Mouse (Mus musculus) cerebellum, adult 8-10 months (tissue): Measurements from ENCODE around the gene Rasl2-9.
"Not testable (repeated sequence)": the region's sequence is repeated elsewhere in the genome, so short reads cannot be mapped to it uniquely, and the experiment has no call there.

ENCODE experiments used
- DNase-seq: peaks from one replicate; pipeline ENCODE4 v3.0.0; 2022

Gene Rasl2-9

DNA sequence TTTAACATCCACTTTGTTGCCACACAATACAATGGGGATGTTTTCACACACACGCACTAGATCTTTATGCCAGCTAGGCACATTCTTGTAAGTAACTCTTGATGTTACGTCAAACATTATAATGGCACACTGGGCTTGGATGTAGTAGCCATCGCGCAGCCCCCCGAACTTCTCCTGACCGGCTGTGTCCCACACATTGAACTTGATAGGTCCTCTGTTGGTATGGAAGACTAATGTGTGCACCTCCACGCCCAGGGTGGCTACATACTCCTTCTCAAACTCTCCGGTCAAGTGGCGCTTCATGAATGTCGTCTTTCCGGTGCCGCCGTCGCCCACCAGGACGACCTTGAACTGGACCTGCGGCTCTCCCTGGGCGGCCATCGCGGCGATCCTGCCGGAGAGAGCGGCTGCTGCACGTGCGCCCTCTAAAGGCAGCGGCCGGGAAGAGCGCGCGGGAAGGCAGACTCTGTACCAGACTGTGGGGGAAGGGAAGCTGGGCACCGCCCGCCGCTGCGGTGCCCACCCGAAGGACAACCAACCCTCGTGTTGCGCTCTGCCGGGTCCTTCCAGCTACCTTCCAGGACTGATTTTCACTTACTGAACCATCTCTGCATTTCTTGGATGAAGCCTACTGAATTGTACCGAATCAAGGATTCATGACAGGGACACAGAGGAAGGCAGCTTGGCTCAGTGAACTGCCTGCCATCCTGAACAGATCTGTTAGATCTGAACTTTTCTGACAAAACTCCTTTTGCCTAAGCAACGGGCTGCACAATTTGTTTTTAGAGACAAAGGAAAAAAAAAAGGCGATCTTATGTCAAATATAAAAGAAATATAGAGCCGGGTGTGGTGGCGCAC lies at the start of gene Rasl2-9:
Gene Rasl2-9, minus strand, starts transcription at position 402 of the 858 bp plus-strand sequence.
- DNase-seq, result peak; percentile 59

DNA sequence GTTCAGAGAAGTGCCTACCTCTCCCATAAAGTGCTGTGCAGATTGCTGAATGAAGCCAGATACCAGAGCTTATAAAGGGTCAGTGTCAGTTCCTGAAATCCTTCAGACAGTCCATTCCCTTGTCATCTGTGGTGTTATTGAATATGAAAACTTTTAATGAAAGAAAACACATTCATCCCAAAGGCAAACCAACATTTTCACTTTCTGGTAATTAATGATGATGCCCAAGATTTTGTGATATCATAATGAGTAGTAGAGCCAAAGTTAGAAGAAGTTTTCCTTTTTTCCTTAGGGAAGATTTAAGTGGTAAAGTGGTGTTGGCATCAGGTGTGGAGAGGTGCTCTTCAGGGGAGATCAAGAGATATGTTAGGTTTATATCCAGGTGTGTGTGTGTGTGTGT lies 23.8 kb upstream of the Rasl2-9 start, which contains the start of gene Vmn1r55:
Gene Vmn1r55, minus strand, starts transcription at position 101 of the 400 bp plus-strand sequence.
- not testable (repeated sequence) for DNase-seq

DNA sequence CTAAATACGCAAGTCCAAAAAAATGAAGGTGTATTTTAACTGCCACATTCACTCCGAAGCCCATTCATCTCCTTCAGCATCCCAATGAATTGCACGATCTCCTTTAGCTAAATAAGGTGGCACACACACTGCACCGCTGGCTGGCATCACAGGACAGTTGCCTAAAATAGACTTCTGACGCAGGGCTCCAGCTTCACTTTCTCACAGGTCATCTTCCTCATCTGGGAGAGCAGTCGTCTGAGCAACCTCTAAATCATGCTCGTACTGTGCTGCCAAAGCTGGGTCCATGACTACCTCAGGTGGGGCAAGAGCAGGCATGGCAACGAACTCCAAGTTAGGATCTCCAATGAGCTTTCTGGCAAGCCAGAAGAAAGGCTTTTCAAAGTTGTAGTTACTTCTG lies 672 bp downstream of the Rasl2-9 start:
- DNase-seq, result no peak

DNA sequence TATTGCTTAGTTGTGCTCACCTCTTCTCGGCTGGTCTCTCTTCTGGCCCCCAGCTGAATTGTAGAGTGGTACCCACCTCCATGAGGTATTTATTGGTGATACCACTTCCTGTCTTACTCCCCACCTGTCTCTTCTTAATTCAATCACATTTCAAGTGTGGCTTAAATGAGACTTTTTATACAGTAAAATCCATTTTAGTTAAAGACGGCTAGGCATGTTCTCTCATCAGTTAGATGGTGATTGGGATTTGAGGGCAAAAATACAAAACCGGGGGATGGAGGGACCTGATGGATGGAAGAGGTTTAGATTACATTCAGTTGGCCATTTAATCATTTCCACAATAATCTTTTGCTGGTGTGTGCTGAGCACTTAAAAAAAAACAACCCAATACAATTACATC lies 8.9 kb downstream of the Rasl2-9 start, which contains the start of gene Rfpl4:
Gene Rfpl4, minus strand, starts transcription at position 101 of the 400 bp plus-strand sequence.
- no peak for DNase-seq

DNA sequence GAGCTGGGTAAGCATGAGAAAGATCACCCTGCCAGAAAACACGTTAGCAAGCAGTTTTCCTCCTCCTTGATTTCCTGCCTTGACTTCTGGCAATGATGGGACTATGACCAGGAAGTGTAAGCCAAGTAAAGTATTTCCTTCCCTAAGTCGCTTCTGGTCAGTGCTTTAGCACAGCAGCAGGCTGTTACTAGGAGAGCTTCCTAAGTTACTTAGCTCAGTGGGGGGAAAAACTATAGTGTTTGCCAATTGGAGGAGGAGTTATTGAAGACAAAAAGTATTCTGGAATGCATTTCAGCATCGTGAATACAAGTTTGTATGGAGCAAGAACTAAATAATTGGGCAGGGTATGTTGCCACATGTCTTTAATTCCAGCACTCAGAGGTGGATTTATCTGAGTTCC lies 13.0 kb downstream of the Rasl2-9 start:
- no peak for DNase-seq

DNA sequence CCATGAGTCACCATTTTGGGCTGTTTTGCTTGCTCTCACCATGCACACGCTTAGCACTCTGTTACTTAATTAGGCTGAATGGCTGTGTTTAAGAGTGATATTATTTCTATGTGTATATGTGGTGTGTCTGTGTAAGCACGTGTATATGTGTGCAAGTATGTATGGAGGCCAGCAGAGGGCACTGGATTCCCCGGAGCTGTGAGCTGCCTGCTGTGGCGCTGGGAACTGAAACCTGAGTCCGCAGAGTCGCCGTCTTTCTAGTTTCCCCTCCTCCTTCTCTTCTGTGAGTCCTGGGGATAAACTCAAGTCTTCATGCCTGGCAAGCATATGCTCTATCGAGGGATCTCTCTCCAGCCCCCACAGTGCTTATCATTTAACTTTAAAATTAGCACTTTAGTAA lies 16.4 kb downstream of the Rasl2-9 start:
- DNase-seq, result no peak

DNA sequence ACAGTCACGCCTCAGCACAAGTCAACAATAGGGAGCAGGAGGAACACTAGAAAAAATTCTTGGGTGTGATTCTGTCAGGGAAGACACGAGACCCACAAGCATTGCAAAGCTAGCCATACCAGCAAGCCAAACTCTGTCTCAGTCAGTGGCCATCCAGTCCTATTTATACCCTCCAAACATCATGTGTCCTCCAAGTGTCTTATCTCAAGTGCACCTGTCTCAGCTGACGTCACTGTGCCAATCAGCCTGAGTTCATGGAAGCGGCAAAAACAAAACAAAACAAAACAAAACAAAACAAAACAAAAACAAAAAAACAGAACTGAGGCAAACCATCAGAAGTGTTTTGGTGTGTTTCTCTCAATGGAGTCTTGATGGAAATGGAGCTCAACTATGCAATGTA lies 17.5 kb downstream of the Rasl2-9 start:
- DNase-seq, result no peak

DNA sequence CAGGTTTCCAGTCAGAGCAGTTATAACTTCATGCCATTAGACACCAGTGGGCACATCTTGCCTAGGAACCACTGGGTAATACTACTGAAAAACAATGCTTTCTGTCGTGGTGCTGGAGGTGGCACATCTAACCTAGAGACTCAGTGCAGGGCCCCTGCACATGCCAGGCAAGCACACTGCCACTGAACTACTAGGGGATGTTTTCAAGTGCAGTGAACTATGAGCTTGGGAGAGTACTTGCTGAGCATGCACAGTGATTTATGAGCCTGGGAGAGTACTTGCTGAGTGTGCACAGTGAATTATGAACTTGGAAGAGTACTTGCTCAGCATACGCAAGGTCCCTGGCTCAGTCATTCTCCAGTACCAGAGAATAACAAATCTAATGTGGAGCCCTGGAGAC lies 23.2 kb downstream of the Rasl2-9 start:
- DNase-seq, result no peak

DNA sequence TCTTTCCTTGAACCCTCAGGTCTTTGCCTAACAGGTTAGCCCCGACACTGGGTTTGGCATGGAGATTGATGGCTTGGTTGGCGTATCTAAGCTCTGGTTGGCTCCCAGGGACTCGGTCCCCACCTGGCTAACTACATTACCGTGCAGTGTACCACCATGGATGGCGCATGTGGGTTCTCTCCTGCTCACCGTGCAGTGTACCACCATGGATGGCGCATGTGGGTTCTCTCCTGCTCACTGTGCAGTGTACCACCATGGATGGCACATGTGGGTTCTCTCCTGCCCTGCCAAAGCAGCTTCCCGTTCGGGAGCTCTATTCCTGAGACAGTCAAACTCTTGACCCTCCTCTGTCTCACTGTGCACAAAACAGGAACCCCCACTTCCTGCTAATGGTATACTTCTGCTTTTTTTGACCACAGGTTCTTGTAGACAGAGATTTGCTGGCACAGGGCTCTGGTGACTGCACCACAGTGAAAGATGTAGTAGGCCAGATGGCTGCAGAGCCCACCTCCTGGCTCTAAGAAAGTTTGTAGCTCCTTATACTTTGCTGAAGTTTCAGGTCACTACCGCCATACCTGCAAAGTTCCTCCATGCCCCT lies 24.6 kb downstream of the Rasl2-9 start:
- no peak for DNase-seq

DNA sequence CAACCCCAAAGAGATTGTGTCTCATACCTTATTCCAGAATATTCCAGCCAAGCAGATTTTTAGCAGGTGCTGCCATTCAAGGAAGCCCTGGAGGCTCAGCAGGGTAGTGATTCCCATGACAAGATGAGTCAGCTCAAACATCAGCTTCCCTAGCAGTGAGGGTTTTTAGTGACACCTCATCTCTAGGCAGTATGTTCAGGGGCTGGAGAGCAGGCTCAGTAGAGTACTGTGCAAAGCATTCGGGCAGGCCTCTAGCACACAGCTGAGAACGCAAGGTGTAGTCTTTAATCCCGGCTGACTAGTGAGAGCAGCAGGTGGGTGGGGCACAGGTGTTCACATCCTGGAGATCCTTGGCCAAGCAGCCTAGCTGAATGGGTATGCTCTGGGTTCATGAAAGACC lies 26.0 kb downstream of the Rasl2-9 start:
- DNase-seq, result no peak

DNA sequence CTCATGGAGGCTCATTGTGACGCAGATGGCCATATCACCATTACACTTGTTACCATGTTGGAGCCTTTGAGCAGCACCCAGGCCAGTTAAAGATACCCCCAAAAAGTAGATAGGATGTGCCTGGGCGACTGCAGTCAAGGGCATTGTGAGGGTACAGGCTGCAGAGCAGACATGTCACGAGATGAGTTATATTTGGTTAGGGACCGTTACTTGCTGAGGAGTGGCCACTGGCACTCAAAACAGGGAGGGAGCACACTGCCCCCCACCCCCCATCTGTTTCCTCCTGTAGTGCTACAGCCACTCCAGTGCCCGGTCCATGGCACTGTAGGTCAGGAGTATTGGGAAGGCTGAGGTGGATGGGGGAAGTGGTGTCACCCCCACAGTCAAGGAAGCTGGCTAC lies 27.0 kb downstream of the Rasl2-9 start:
- no peak for DNase-seq

DNA sequence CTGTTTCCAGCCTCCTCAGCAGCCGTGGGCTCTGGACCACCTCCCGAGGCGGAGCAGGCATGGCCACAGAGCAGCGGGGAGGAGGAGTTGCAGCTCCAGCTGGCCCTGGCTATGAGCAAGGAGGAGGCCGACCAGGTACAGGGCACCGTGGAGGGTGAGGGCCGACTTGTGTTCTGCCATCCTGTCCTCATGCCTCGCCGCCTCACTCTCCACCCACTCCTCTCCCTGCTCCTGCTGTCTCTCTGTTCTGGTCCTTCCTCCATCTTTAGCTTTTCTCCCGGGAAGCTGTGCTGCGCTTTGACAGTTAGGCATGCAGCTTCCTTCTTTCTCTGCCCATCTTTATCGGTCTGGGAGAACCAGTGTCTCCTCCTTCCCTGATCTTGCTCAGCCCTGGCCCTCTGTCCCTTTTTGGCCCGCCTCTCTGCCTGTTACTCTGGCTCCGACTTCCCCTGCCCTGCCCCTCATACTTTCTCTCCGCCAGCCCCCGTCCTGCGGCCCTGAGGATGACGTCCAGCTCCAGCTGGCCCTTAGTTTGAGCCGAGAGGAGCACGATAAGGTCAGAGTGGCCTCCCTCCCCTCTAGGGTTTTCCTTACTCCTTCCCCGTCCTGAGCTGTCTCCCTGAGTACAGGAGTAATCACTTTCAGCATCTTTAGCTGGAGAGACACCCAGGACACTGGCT lies 32.8 kb downstream of the Rasl2-9 start:
- peak; percentile 1 for DNase-seq

DNA sequence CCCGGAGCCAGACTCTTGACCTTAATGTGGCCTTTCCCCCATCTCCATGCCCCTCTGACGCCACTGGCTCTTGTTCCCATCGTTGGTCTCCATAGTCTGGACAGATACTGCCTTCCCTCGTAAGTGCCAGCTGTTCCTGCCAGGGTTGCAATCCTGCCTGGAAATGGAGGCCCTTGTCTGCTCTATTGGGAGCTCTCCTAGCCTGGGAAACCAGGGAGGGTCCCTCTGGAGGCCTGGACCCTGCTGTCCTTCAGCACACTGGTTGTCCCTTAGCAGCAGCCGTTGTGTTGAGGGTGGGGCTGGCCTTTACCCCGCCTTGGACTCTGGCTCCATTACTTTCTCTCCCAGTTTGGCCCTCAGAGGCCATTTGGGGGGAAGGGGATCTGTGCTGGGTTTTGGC lies 33.4 kb downstream of the Rasl2-9 start:
- DNase-seq, result peak; percentile 2

DNA sequence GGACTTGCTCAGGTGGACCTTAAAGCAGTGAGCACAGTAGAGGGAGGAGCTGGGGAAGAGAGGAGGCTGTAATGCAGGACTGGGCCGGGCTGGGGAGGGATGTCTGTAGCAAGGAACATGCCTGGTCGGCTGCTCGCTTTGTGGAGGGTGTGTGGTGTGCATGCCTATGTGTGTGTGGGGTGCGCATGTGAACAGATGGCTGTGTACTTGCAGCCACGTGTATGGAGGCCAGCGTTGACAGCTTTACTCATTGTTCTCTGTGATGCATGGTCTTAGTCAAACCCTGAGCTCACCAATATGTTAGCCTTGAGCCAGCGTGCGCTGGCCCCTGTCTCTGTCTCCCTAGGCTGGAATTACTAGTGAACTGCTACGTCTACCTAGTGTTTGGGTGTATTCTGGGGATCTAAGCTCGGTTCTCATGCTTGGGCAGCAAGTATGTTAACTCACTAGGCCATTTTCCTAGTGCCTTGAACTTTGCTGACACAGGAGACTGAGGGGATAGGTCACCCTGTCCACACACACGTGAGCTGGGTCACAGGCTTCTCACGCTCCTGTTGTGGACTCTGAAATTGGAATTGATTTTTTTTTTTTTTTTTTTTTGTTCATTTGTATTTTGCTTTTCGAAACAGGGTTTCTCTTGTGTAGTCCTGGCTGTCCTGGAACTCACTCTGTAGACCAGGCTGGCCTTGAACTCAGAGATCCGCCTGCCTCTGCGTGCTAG lies 34.6 kb downstream of the Rasl2-9 start:
- no peak for DNase-seq

DNA sequence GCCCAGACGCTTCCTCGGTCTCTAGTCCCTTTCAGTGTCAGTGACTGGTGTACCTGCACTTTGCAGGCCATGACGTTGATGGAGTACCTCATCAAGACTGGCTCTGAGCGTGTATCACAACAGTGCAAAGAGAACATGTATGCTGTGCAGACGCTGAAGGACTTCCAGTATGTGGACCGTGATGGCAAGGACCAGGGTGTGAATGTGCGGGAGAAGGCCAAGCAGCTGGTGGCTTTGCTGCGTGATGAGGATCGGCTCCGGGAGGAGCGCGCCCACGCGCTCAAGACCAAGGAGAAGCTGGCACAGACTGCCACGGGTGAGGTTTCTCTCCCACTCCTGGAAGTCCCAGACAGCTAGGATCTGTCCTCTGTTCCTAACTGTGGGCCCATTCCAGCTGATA lies 35.9 kb downstream of the Rasl2-9 start:
- no peak for DNase-seq

DNA sequence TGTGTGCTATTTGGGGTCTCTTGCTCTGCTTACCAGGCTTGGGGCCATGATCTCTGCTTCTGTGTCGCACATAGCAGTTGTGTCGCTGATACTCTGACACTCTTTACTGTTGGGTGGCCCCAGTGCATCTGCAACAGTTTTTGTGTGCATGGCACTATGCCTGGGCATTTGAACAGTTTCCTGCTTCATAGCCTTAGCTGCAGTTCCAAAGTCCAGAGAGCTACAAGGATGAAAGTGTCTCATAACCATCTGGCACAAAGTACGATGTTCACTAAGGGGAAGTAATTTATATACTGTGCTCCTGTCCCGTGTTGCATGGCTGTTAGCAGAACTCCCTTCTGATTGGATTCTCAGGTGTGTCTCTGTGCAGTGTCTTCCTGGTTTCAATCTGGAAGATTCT lies 37.9 kb downstream of the Rasl2-9 start:
- no peak for DNase-seq

DNA sequence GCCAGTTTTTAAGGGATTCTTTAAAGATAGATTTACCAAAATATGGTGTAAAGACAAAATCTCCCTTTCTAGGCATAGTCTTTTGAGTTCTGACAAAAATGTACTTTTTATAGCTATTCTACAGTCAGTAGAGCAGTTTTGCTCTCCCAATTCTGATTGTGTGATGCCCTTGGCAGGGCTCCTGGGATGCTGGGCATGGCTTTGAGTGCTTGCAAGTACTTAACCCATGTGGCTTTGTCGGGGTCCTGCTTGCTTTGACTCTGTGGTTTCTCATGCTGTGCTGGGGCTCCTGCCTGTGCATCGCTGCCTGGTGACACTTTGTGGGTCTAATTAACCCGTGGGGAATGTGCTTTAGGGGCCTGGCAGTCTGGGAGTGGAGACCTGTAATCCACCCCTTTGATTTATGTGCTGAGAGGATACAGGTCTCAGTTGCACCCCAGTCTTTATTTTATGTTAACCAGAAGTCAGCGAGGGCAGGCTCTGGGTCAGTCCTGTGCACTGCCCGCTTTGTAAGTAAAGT lies 38.8 kb downstream of the Rasl2-9 start:
- no peak for DNase-seq

DNA sequence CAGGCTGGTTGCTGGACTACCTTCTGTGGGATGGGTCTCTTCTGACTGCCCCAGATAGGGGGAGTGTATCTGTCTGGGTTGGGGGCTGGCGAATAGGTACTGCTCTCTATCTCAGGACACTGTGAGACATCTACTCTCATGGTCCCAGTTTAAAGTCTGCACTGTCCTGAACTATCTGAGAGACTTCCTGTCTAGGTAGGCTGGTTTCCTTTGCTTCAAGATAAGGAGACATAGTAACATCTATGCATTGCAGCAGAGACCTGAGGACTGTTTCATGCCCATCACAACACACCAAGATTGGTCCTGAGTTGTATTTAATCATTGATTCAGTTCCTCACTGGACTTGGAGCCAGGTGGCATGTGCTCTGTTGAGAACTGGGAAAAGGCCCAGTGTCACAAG lies 40.2 kb downstream of the Rasl2-9 start:
- no peak for DNase-seq

DNA sequence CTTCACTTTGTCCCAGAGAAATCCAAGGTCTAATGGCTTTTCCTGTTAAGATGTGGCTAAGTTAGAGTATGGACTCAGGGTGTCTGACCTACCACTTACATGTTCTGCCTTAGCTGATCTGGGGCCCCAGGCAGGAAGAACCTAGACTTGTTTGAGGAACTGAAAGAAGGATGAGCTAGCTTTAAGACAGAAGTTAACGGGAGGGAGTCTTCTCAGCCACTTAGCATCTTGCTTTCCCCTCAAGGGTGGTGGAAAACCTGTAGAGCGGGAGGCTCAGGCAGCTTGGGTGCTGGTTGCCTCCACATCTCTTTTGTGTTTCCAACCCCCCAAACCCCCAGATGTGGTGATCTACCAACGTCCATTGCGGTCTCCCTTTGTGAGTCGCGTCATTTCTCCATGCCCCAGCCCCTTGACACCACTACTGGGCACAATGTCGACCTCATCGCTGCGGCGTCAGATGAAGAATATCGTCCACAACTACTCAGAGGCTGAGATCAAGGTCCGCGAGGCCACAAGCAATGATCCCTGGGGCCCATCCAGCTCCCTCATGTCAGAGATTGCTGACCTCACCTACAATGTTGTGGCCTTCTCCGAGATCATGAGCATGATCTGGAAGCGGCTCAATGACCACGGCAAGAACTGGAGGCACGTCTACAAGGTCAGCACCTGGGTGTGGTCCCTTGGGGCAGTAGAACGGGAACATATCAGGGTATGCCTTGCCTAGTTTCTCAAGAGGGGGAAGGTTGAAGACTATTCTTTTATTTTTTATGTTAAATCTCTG lies 42.2 kb downstream of the Rasl2-9 start:
- no peak for DNase-seq

DNA sequence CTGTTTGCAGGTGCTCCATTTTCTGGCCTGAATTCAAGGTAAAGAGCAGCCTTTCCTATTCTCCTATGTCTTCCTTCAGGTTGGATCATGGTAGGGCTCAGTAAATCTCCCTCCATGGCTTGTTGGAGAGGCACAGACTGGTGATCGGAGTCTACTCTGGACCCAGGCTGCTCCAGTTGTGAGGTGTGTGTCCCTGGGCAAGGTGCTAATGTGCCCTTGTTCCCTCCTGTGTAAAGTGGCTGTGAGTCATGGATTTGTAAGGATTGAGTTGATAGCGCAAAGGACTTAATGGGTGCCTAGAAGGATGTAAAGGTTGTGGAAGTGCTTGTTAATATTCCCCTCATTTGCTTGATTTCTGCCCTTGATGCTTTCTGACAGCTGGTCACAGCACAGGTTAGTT lies 43.8 kb downstream of the Rasl2-9 start:
- no peak for DNase-seq

DNA sequence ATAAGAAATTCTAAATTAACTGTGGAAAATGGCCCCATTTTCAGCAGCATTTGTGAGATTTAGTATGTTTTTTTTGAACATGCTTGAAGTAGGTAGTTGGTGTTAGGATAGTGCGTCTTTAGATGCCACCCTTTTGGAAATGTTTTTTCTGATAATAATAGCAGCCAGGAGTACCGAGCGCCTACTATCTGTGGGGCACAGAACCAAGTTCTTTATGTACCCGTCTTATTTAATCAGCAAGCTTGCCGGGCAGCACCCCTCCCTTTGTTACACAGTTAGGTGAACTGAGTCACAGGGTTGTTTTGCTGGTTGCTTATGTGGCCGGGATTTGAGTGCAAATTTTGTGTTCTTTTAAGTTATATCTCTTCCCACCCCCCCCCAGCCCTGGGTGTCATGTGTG lies 44.5 kb downstream of the Rasl2-9 start:
- DNase-seq, result no peak

DNA sequence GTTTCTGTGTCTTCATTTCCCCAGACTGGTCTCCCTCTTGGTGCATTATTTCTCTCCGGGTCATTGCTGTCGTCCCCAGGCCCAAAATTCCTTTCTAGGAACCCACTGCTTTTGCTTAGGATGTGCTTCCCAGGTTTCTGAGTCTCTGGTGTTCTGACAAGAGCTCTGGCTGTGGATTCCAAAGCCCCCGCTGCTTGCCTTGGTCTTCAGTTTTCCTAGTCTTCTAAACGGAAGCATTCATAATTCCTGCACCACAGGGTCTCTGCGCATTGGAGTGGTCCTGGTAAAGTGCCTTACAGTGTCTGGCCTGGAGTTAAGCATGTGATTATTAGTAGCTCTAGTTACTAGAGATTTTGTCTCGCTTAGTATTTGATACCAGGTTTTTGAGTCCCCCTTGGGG lies 44.9 kb downstream of the Rasl2-9 start:
- no peak for DNase-seq
